Mouse (Mus musculus): ENCODE data around the gene Hist1h2bg. TPM values are rescaled to one million over a fixed set of nuclear protein-coding genes. Genes with fewer than 3 reads are reported as not detected.
"Not testable (repeated sequence)": the region's sequence is repeated elsewhere in the genome, so short reads cannot be mapped to it uniquely, and the experiment has no call there.

Hist1h2bg gene
- polyA plus RNA-seq, 3 experiments from 2014 or later: 2.4 to 13.2 (median 9.8) TPM

DNA sequence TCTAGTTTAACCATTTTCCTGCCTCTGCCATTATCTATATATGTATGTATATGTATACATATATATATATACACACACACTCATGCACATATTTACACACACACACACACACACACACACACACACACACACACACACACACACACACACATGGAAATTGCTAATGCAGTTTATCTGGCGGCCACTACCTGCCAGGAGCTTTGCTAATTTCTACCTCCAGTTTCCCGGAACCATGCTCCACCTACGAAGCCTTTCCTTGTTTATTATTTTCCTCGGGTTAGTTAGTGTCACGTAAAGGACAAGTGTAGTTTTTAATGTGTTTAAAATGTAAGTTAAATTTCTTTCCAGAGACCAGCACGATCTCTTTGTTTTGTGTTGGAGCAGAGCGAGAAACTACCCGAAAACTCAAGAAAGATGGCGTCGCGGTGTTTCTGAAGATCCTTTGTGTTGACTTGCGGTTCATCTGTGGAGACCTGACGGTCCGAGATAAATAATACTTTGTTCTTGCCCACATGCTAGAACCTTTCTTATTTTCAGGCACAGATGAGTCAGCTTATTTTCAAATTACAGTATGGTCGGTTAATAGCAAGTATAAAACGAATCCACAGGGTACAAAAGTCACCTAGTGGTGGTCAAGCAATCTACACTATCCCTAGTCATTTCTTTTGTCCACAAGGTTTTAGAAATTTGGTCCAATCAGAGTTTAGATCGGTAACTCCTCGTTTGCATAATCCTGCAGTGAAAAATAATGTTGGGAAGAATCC lies 8.3 kb upstream of the Hist1h2bg start:
- peak; percentile 12 for ATAC-seq

DNA sequence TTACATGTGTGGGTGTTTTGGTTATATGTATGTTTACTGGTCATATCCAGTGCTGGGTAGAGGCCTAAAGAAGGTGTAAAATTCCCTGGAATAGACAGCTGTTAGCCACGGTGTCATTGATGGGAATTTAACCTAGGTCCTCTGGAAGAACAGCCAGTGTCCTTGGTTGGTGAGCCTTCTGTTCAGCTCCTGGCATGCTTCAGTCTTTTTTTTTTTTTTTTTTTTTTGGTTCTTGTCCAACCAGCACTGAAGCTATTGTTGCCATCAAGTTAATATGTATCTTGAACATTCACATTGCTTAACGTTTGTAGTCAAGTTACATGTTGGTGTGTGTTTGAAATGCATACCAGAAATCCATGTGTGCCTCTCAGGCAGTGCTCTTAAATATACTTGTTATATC lies 6.7 kb upstream of the Hist1h2bg start:
- ATAC-seq: no peak

DNA sequence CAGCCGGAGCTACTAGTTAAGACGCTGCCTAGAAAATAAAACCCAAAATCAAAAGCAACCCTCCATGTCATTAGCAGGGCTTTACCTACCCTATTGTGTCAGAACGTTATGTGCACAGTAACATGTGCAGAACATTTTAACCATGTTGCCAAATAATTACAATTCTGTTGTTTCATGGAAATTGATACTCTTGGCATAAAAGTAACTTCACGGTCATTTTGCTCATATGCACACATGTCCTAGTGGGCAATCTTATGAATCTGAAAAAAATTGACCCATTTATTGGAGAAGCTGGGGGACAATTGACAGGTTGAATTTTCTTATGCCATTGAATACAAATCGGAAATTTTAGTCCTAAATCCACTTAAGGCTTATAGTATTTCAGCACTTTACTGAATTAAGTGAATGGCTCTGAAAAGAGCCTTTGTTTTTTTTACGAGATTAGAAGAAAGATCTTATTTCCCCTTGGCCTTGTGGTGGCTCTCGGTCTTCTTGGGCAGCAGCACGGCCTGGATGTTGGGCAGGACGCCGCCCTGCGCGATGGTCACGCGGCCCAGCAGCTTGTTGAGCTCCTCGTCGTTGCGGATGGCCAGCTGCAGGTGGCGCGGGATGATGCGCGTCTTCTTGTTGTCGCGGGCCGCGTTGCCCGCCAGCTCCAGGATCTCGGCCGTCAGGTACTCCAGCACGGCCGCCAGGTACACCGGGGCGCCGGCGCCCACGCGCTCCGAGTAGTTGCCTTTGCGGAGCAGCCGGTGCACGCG lies 755 bp upstream of the Hist1h2bg start:
- ATAC-seq: peak; percentile 12

DNA sequence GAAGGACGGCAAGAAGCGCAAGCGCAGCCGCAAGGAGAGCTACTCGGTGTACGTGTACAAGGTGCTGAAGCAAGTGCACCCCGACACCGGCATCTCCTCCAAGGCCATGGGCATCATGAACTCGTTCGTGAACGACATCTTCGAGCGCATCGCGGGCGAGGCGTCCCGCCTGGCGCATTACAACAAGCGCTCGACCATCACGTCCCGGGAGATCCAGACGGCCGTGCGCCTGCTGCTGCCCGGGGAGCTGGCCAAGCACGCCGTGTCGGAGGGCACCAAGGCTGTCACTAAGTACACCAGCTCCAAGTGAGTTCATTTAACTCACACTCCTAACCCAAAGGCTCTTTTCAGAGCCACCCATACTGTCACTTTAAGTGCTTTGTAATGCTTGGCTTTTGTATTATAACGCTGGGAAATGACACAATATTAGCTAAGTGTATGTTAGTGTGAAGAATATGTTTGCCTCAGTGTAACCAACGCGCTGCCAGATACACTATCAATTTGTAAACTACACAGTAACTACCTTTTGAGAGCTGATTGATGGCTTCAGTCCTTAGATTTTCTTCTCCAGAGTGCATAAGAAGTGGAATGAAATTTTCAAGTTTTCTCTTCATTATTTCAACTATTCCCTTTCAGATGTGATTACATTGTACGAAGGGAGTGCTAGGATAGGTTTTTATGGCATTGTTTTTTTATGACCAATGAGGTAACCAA lies 465 bp downstream of the Hist1h2bg start:
- ATAC-seq: peak; percentile 2

DNA sequence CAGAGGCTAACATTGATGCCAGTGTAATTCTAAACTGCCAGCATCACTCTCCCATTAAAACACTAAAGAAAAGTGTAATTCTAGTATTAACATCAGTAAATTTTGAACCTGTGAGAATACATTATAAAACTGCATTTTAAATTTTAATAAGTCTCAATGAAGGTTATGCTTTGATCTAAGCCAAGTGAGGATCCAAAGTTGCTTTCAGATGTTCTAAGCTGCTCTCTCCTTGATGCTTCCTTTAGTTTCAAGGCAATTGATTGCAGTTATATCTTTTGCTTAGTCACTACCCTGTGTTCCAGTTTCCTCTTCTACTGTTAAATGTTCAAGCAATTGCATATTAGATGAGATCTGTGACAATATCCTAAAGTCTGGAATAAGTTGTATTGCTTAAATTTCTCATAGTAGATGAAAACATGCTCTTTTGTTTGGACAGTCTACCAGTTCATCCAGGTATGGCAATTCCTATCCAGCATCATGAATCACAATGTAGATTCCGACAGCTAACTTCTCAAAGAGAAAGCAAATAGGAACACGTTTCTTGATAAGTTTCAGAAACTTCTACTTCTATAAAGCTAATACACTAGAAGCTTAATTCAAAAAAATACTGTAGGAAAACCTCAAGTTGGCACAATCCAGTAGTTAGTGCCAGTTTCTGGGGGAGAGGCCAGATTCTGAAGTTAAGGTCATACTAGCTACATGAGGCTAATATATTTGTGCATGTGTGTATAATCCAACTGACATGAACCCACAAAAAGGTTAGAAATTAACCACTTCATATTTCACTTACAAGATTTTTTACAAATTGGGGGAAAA lies 1.2 kb downstream of the Hist1h2bg start:
- ATAC-seq: no peak

DNA sequence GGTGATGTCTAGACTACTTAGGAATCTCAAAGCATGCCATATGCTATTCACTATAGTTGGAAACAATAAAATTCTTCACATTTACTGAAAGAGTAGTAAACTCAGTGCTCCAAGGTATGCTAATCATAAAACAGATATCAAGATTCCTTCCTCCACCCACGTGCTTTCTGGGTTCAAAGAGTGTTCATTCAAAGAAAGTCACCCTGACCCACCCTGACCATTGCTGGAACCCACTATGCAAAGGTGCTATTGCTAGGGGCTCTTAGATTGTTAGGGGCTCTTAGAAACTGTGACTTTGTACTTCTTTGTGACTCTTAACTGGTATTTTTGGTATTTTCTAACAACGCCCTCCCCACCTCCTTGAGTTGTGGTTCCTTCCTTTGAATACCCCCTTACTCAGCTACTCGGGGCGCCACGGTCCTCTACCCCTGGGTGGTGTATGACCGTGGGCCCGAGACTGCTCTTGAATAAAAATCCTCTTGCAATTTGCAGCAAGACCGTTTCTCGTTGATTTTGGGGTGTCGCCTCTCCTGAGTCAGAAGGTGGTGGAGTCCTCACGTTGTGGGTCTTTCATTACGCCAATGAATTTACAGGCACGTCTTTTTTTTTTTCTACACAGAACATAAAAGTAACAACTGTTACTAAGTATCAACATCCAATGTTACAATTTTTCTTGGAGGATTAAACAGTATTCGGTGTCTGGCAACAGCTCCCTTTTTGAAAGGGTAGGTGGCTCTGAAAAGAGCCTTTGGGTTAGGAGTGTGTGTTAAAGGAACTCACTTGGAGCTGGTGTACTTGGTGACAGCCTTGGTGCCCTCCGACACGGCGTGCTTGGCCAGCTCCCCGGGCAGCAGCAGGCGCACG lies 2.1 kb downstream of the Hist1h2bg start:
- not testable (repeated sequence) for ATAC-seq

DNA sequence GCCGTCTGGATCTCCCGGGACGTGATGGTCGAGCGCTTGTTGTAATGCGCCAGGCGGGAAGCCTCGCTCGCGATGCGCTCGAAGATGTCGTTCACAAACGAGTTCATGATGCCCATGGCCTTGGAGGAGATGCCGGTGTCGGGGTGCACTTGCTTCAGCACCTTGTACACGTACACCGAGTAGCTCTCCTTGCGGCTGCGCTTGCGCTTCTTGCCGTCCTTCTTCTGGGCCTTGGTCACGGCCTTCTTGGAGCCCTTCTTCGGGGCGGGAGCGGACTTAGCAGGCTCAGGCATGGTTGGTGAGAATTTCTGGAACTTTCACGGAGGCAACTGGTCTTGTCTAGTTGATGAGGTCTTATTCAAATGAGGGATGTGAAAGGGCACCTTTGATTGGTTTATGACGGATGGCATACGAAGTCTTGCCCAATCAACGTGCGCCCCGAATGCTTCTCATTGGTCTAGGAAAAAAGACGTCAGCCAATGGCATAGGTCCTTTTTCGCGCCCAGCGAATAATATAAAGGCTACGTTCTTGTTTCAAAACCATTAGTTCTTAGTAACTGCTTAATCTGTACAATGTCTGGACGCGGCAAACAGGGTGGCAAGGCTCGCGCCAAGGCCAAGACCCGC lies 2.8 kb downstream of the Hist1h2bg start, which contains the start of the genes Hist1h2bf and Hist1h2ad:
Gene Hist1h2bf, minus strand, starts transcription at position 299 of the 627 bp plus-strand sequence.
Gene Hist1h2ad, plus strand, starts transcription at position 484 of the 627 bp plus-strand sequence.
- peak; percentile 76 for ATAC-seq

DNA sequence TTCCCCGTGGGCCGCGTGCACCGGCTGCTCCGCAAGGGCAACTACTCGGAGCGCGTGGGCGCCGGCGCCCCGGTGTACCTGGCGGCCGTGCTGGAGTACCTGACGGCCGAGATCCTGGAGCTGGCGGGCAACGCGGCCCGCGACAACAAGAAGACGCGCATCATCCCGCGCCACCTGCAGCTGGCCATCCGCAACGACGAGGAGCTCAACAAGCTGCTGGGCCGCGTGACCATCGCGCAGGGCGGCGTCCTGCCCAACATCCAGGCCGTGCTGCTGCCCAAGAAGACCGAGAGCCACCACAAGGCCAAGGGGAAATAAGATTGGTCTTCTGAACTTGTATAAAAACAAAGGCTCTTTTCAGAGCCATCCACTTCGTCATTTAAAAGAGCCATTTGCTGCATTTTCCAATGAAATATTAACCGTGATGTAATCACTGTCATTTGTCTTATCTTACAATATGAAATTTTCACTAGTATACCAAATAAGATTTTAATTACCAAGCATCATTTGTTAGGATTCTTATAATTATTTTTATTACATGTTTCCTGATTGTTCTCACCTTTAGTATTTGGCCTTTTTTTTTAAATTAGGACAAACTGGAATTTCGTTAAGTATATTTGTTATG lies 3.5 kb downstream of the Hist1h2bg start:
- ATAC-seq: not testable (repeated sequence)

DNA sequence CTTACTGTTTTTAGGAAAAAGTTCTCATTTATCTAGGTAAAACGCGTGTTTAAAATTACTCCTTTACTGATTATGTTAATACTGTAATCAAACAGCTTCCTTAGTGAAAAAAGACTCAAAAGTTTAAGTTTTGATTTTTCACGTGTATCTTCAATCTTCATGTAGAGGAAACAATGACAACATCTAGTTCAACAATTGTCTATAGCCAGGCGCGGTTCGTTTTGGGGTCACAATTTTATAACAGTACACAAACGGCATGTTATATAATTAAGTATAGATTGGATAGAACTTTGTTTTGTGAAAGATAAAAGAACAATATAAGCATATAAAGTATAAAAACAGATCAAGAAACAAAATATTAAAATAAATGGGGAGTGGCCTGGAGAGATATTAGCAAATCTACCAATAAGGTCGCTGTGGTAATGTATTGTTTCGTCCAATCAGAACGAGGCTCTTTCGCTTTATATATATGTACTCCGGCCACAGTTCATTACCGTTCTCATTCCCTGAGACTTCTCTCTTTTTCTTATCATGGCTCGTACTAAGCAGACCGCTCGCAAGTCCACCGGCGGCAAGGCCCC lies 4.2 kb downstream of the Hist1h2bg start, which contains the start of gene Hist1h3d:
Gene Hist1h3d, plus strand, starts transcription at position 493 of the 581 bp plus-strand sequence.
- ATAC-seq: peak; percentile 30

DNA sequence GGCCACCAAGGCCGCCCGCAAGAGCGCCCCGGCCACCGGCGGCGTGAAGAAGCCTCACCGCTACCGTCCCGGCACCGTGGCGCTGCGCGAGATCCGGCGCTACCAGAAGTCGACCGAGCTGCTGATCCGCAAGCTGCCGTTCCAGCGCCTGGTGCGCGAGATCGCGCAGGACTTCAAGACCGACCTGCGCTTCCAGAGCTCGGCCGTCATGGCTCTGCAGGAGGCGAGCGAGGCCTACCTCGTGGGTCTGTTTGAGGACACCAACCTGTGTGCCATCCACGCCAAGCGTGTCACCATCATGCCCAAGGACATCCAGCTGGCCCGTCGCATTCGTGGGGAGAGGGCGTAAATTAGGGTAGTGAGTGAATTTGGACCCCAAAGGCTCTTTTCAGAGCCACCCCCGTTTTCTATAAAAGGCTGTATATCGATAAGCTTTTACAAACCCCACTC lies 4.7 kb downstream of the Hist1h2bg start:
- not testable (repeated sequence) for ATAC-seq

DNA sequence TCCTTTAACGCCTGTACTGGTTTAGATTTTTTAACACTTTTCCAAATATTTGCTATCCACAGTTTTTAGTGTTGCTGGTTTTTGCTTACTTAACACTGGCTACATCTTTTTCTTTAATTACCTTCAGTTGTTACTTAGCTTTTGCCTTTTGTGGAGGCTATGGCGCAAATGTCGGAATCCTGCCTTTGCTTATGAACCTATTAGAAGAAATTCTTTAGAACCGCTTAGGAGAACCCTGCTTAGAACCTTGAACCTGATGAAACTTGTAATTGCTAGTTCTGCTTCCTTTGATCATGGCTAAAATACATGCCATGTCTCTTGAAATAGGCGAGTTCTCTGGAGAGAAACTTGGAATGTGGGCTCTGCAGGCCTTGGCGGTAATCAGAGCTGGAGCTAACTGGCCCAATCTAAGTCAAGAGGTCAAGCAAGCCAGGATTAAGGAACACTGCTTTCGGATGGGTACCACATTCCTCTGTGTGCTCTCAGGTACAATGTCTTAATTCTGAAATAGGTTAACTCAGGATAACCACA lies 5.2 kb downstream of the Hist1h2bg start:
- no peak for ATAC-seq

DNA sequence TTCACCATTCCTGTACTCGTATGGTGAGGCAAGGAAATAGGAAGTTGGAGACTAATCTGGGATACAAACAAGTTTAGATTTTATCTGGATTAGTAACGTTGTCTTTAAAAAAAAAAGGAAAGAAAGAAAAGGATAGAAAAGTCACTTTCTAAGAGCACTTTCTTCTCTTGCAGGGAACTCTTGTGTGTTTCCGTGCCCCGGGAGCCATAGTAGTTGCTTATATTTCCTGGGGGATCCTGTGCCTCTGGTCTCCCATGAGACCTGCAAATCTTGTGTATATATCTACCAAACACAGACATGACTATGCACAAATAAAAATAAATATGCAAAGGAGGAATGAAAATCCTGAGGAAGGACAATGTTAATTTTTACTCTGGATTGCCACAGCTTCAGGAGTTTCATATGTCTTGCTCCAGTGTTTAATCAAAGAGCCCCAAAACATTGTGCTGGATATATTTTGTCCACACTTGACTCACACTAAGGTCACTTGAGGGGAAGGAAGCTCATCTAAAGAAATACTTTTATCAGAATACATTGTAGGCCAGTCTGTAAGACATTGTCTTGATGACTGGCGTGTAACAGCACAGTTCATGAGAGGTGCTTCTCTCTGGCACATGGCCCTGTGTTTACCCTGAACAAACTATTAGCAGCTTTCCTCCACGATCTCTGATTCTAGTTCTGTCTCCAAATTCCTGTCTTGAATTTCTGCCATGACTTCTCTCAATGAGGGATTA lies 5.9 kb downstream of the Hist1h2bg start:
- ATAC-seq: no peak

DNA sequence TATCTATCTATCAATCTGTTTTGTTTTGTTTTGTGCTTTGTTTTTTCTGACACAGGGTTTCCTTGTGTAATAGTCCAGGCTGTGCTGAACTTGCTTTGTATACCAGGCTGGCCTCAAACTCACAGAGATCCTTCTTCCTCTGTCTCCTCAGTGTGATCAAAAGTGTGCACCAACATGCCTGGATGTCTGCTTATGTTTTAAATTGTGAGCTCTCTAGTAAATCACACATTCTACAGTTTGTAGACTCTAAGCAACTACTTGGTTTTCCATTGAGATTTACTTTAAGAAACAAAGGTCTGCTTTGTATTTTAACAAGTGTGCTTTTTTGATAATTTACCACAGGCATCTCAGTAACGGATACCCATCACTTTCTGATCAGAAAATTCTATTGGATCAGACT lies 6.6 kb downstream of the Hist1h2bg start:
- ATAC-seq: no peak

DNA sequence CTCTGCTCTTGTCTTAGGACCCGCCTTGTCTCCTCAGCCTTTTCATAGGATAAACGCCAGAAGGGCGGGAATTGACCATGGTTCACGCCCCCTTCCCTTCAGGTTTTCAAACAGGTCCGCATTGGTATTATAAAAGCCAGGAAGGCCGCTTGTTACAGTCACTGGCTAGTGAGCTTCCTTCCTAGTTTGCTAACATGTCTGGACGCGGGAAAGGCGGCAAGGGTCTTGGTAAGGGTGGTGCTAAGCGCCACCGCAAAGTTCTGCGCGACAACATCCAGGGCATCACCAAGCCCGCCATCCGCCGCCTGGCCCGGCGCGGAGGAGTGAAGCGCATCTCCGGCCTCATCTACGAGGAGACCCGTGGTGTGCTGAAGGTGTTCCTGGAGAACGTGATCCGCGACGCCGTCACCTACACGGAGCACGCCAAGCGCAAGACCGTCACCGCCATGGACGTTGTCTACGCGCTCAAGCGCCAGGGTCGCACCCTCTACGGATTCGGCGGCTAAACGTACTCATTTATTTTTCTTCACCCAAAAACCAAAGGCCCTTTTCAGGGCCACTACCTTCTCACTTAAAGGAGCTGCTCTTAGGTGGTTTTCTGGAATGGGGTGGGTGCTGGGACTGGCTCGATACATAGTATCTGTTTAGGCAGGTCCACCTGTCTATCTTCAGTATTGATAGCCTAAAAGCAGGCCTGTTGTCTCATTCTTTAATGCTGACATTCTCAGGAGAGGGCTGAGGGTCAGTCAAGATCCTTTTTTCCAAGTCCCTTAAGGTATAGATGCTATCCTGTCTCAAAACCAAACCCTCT lies 10.4 kb downstream of the Hist1h2bg start, which contains the start of gene Hist1h4d:
Gene Hist1h4d, plus strand, starts transcription at position 191 of the 811 bp plus-strand sequence.
- ATAC-seq: peak; percentile 73

DNA sequence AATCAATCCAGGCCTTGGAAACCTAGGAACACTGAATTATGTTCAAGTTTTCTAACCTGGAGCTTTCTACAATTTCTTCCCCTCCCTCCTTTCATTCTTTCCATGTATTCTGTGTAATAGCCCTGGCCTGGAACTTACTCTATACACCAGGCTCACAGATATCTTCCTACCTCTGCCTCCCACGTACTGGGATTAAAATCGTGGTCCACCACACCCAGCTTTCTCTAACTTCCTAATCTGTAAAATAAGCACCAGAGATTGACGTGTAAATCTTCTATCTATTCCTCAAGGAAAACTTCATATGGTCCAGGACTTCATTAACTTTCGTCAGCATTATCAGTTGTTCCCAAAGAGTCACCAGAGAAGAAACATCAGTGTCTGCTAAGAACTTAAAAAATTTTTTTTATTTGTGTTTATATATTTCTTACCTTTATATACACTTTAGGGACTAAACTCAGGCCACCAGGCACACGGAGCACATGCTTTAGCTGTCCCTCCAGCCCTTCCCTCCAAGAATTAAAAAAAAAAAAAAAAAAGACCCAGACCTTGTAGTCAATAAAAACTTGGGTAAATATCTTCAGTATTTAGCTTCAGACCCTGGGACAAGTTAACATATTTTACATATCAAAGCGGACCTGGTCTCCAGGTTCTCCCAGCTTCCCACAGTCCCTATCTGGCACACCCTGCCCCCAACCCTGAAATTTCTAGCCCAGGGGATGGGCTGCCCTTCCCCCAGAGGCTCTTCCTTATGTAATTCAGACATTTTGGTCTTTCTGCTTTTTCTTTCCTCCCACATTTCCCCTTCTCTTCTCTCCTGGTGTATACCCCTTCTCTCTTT lies 11.2 kb downstream of the Hist1h2bg start:
- ATAC-seq: no peak

DNA sequence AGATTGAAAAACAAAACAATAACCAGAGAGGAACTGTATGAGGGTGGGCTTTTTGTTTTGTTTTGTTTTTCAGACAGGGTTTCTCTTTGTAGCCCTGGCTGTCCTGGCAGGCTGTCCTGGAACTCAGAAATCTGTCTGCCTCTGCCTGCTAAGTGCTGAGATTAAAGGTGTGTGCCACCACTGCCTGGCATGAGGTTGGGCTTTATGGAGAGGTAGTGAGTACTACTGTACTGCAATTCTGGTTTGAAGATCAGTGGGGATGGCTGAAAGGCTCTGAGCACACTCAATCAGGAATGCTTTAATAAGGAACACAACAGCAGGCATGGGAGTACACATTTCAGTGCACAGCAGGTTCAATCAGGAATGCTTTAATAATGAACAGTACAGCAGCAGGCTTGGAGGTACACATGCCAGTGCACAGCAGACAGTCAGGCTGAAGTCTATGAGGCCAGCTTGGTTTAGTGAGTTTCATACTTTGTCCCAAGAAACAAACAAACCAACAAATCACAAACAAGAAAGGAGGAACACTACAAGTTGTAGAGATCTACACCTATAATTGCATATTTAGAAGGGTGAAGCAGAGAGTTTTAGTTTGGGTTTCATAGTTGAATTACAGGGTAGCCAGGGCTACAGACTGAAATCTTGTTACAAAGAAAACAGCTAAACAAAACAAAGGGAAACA lies 12.3 kb downstream of the Hist1h2bg start:
- ATAC-seq: no peak

Measured in inflammation-experienced regulatory T-cells, adult 6 months (primary cell).